Mouse (Mus musculus) thymus, postnatal 4 days (tissue): ENCODE results near the gene Scd2.
A peak's percentile ranks its signal among the peaks of the same experiment; 100 is the strongest.
"Not testable (repeated sequence)": the region's sequence is repeated elsewhere in the genome, so short reads cannot be mapped to it uniquely, and the experiment has no call there.

ENCODE experiments used
- DNase-seq: peaks from one replicate; pipeline ENCODE4 v3.0.0; 2021

Gene Scd2

GRCm38 (mm10) chr19:44292941-44293768 is at the start of gene Scd2:
Scd2 (plus strand) TSS chr19:44293674.
- DNase-seq = no peak

- DNase-seq = peak; percentile 52
These were observed 47.7 kb upstream of the Scd2 start for GRCm38 (mm10) chr19:44245761-44246171.

GRCm38 (mm10) chr19:44246341-44246911 is 47.0 kb upstream of the Scd2 start:
- DNase-seq = no peak

GRCm38 (mm10) chr19:44247281-44248080 is 46.0 kb upstream of the Scd2 start:
- peak; percentile 56 for DNase-seq

GRCm38 (mm10) chr19:44248081-44248853 is 45.2 kb upstream of the Scd2 start:
- DNase-seq = peak; percentile 96

- no peak for DNase-seq
These were observed 44.6 kb upstream of the Scd2 start for GRCm38 (mm10) chr19:44248854-44249351.

- DNase-seq = not testable (repeated sequence)
These were observed 42.3 kb upstream of the Scd2 start for GRCm38 (mm10) chr19:44251138-44251537.

GRCm38 (mm10) chr19:44251936-44252558 is 41.4 kb upstream of the Scd2 start:
- DNase-seq = no peak

- not testable (repeated sequence) for DNase-seq
These were observed 39.4 kb upstream of the Scd2 start for GRCm38 (mm10) chr19:44254106-44254505.

- no peak for DNase-seq
These were observed 36.0 kb upstream of the Scd2 start for GRCm38 (mm10) chr19:44257377-44257966.

- no peak for DNase-seq
These were observed 34.0 kb upstream of the Scd2 start for GRCm38 (mm10) chr19:44259484-44259883.

- no peak for DNase-seq
These were observed 33.0 kb upstream of the Scd2 start for GRCm38 (mm10) chr19:44260487-44260886.

- no peak for DNase-seq
These were observed 31.7 kb upstream of the Scd2 start for GRCm38 (mm10) chr19:44261774-44262173.

GRCm38 (mm10) chr19:44263581-44263980 is 29.9 kb upstream of the Scd2 start:
- no peak for DNase-seq

GRCm38 (mm10) chr19:44264226-44264625 is 29.2 kb upstream of the Scd2 start:
- DNase-seq = no peak

- no peak for DNase-seq
These were observed 28.2 kb upstream of the Scd2 start for GRCm38 (mm10) chr19:44265300-44265699.

- DNase-seq = no peak
These were observed 27.6 kb upstream of the Scd2 start for GRCm38 (mm10) chr19:44265911-44266337.

- peak; percentile 48 for DNase-seq
These were observed 27.0 kb upstream of the Scd2 start for GRCm38 (mm10) chr19:44266458-44266823.

- peak; percentile 82 for DNase-seq
These were observed 26.5 kb upstream of the Scd2 start for GRCm38 (mm10) chr19:44266824-44267498.

GRCm38 (mm10) chr19:44267499-44268002 is 25.9 kb upstream of the Scd2 start:
- no peak for DNase-seq

GRCm38 (mm10) chr19:44273711-44274110 is 19.8 kb upstream of the Scd2 start:
- no peak for DNase-seq
